Mouse (Mus musculus): ENCODE measurements at regions not wholly inside any gene's neighbourhood (a gene's known extent, or its start where the extent isn't known, plus 50 kb on each side); places are given as distances from the start of the nearest gene placed in this dataset. TPM values are rescaled to one million over a fixed set of nuclear protein-coding genes. Genes with fewer than 3 reads are reported as not detected.

DNA sequence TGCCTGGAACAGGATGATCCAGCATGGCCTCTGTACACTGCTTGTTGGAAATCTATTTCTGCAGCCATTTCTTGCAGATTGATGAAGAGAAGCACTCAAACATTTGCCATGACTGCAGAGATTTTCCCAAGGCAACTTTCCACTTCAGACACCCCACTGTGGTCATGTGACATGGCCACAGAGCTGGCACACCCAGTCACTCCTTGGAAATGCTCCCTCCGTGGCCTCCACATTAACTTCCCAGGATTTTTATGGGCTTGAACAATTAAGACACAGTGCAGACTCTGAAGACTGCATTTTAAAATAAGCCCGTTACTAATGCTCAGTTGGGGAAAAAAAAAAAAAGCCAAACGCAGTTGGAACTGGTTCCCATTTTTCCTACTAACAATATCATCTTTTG lies 80.2 kb upstream of the Sptlc3 start:
- no peak overlapping the region for H3K4me2 ChIP-seq
- no peak overlapping the region for H3K4me3 ChIP-seq
- no peaks in the 10 kb centered on the region for H3K27me3 ChIP-seq
- 0 out of 2 replicates have a peak, but pooled peaks cover 4% of the 10 kb centered on the region for H3K4me1 ChIP-seq
- ATAC-seq (ENCODE audit: insufficient number of reproducible peaks, insufficient read depth, low FRiP score, low TSS enrichment, low read depth) = no peak
- no peaks in the 10 kb centered on the region for H3K9me3 ChIP-seq
- no peak overlapping the region for H3K9ac ChIP-seq
- H3K27ac ChIP-seq = no peak overlapping the region
- WGBS = 48% methylated on average over 3 of the region's 3 CpGs
- H3K36me3 ChIP-seq = no peaks in the 10 kb centered on the region

DNA sequence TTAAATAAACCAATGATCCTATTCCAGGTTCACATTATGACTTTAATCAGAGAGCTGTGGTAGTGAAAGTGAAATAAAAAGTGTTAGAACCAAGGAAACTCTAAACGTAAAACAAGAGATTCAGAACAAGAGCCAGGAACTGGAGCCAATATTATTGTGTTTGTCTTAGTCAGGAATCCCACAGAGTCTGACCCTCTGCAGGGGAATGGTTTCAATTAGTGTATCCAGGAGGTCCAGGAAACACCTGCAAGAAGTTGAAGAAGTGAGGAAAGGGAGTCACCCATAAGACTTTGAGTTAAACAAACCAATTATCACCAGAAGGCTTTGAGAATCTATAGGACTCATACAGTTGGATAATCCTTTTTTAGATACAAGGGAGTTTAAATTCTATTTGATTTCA lies 76.2 kb upstream of the Sptlc3 start:
- Histone ChIP-seq H3K27ac (no peak overlapping the region), H3K36me3 (no peaks in the 10 kb centered on the region), H3K27me3 (no peaks in the 10 kb centered on the region), H3K4me3 (no peak overlapping the region), H3K4me1 (0 out of 2 replicates have a peak, but pooled peaks cover 4% of the 10 kb centered on the region), H3K4me2 (no peak overlapping the region), H3K9me3 (no peaks in the 10 kb centered on the region), H3K9ac (no peak overlapping the region)
- WGBS = 16% methylated on average over 1 of the region's 1 CpGs
- no peak for ATAC-seq (ENCODE audit: insufficient number of reproducible peaks, insufficient read depth, low FRiP score, low TSS enrichment, low read depth)

DNA sequence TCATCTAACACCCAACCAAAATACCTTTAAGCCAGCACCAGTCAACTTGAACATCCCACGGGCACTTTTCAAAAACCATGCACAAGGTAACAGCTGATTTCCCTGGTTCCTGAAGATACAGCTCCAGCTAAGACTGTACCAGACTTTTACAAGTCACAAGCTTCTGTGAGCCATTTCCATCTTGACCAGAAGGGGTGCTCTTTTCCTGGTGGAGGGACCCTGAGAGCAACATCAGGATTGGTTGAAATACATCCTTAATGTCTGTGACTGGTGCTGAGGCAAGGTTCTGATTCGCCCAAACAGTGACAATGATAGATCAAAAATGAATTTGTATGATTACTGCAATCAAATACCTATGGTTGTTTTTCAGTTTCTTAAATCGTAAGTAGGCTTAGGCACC lies 71.0 kb upstream of the Sptlc3 start:
- Histone ChIP-seq H3K4me2 (no peak overlapping the region), H3K4me1 (no peaks in the 10 kb centered on the region), H3K4me3 (no peak overlapping the region), H3K9ac (no peak overlapping the region), H3K9me3 (no peaks in the 10 kb centered on the region), H3K27me3 (no peaks in the 10 kb centered on the region), H3K27ac (no peak overlapping the region), H3K36me3 (no peaks in the 10 kb centered on the region)
- 82% methylated on average over 3 of the region's 3 CpGs for WGBS
- no peak for ATAC-seq (ENCODE audit: insufficient number of reproducible peaks, insufficient read depth, low FRiP score, low TSS enrichment, low read depth)

DNA sequence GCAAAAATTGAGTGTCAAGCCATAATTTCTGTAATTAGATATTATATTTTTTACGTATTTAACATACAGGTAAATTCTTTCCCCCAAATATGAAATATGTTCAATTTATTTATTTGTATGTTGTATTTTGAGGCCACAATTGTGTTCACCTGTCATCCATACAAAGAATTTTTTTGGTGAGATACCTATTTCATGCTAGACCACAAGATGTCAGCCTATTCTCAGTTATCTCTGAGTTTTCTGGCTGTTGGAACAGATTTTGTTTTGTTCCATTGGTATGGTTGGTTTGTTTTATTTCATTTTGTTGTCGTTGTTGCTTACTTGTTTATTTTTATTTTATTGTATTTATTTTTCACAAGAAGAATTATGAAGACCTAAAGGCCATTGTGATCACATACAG lies 70.3 kb upstream of the Sptlc3 start:
- no peak overlapping the region for H3K27ac ChIP-seq
- H3K36me3 ChIP-seq = no peaks in the 10 kb centered on the region
- no peak overlapping the region for H3K4me3 ChIP-seq
- no peaks in the 10 kb centered on the region for H3K9me3 ChIP-seq
- 69% methylated on average over 2 of the region's 2 CpGs for WGBS
- H3K4me1 ChIP-seq = no peaks in the 10 kb centered on the region
- H3K9ac ChIP-seq = no peak overlapping the region
- ATAC-seq (ENCODE audit: insufficient number of reproducible peaks, insufficient read depth, low FRiP score, low TSS enrichment, low read depth) = no peak
- H3K4me2 ChIP-seq = no peak overlapping the region
- H3K27me3 ChIP-seq = no peaks in the 10 kb centered on the region

MicroRNAs encoded in the stretch of these regions (microRNA counts, 519-probe panel; counts per million panel counts)
- microRNA mmu-miR-1952 = 236 counts per million, percentile 44 among the panel's probes with 10 or more counts

Small RNAs in the stretch of these regions (microRNA-seq; reads per million reads assigned to microRNA genes)
- gene Mir1952 = not detected

All from embryonic facial prominence, embryonic 13.5 days (tissue).